Comparison of ENCODE assay signal across 1 mouse cellular context in the genomic region with DNA sequence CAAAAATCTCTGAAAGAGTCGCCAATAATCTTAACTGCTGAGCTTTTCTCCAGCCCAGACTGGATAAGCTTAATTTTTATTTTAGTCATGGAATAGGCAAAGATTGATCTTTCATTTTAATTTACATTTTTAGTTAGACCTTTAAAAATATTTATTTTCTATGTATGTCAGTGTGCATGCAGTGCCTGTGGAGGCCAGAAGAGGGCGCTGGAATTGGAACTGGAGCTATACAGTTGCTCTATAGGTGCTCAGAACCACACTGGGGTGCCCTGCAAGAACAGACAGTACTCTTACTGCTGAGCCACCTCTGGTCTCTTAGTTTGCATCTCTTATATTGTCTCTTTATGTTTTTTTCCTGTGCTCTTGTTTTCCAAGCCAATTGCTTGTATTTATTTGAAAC.
TF ChIP-seq lines count a peak whose summit lies in the region.

No protein-coding gene starts in this region.

TF ChIP-seq in MEL, 35 proteins besides CTCF, POLR2A, EP300 and RAD21:
- TF ChIP-seq USF1 (IDR thresholded peaks at IDR 0.05; ENCODE audit: low read depth, low read length): no peak
- TF ChIP-seq GATA1 (IDR thresholded peaks at IDR 0.05; ENCODE audit: low read depth, low read length): no peak
- TF ChIP-seq ZC3H11A (IDR thresholded peaks at IDR 0.05; ENCODE audit: low read depth, low read length): peak; percentile 57
- TF ChIP-seq GABPA (IDR thresholded peaks at IDR 0.05; ENCODE audit: low read depth, low read length): no peak
- TF ChIP-seq POLR2AphosphoS2 (IDR thresholded peaks at IDR 0.05; ENCODE audit: low read length): no peak
- TF ChIP-seq SIN3A (IDR thresholded peaks at IDR 0.05; ENCODE audit: low read length): no peak
- no peak for TF ChIP-seq ZMIZ1 (IDR thresholded peaks at IDR 0.05; ENCODE audit: low read depth, low read length)
- peak; percentile 84 for TF ChIP-seq SMC3 (IDR thresholded peaks at IDR 0.05; ENCODE audit: low read depth, low read length)
- no peak for TF ChIP-seq HCFC1 (IDR thresholded peaks at IDR 0.05; ENCODE audit: low read depth, low read length)
- no peak for TF ChIP-seq BHLHE40 (IDR thresholded peaks at IDR 0.05; ENCODE audit: borderline replicate concordance, low read depth, low read length)
- no peak for TF ChIP-seq TCF12 (IDR thresholded peaks at IDR 0.05; ENCODE audit: low read depth, low read length)
- TF ChIP-seq MAFK (IDR thresholded peaks at IDR 0.05; ENCODE audit: borderline replicate concordance, low read depth, low read length): no peak
- TF ChIP-seq NRF1 (IDR thresholded peaks at IDR 0.05; ENCODE audit: insufficient read depth, low read depth, low read length, poor library complexity, severe bottlenecking): no peak
- TF ChIP-seq MYB (IDR thresholded peaks at IDR 0.05; ENCODE audit: low read depth, low read length): no peak
- no peak for TF ChIP-seq USF2 (IDR thresholded peaks at IDR 0.05; ENCODE audit: borderline replicate concordance in 1 of 2, insufficient read depth in 1 of 2, low read depth in 1 of 2, low read length in 2 of 2)
TF ChIP-seq in MEL: peak in this region for 2.
